Mouse (Mus musculus): ENCODE results near the gene Lmtk3.

Gene Lmtk3

DNA sequence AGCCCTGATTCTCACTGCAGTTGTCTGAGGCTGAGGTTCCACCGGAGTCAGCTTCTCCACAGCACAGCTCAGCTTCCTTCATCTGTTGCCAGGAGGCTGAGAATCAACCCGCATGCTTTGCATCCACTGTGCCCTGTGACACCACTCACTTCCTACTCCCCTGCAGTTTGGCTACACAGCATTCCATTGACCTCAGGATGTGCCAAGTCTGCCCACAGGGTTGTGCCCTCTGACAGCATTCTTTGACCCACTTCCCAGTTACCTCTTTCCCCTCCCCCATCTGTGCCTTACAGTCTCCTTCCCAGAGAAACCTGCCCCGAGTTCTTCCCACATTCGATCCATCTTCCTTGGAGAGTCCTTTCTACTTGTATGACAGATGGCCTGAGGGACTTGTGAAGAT, 1.3 kb upstream of the Lmtk3 start:
- no peak for DNase-seq (ENCODE audit: extremely low read depth, low read depth, low spot score)

DNA sequence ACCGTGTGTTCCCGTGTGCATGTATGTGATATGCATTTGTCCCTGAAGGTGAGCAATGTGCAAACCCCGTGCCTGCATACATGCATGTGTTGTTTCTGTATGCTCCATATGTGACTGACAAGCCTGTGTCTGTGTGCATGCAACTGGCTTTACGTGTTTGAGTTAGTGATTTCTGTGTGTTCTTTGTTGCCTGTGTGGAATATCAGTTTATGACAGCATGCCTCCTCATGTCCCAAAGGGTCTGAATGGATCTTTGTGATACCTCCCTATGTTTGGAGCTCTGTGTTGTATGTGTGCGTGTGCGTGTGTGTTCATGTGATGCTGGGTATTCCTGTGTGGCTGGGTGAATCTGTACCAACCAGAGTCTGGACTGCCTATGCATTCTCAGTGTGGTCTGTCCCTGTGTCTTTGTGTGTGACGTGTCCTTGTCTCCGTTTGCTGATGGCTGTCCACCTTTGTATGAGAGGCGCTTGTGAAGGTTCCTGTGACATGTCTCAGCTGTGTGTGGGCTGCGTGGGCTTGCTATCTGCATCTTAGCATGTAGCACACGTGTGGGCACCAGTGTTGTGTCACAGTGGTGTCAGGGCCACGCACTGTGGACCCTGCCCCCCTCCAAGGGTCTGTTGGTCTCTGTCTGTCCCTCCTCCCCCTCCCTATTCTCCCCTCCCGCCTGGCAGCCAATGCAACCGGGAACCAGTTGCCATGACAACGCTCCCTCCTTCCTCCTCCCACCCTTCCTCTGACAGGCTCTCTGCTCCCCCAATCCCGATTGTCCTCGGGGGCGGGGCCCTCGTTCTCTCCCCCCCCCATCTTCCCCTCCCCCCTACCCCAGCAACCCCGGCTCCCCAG, 1.2 kb downstream of the Lmtk3 start, which contains the start of gene Sult2b1:
Sult2b1 (minus strand) TSS at position 146 of the 849 bp plus-strand sequence.
- DNase-seq (ENCODE audit: extremely low read depth, low read depth, low spot score), result no peak

- DNase-seq (ENCODE audit: extremely low read depth, low read depth, low spot score), result no peak
Observed at GRCm38 (mm10) chr7:45785388-45786135, 2.0 kb downstream of the Lmtk3 start.

GRCm38 (mm10) chr7:45786136-45786578, 2.6 kb downstream of the Lmtk3 start:
- DNase-seq (ENCODE audit: extremely low read depth, low read depth, low spot score), result no peak

DNA sequence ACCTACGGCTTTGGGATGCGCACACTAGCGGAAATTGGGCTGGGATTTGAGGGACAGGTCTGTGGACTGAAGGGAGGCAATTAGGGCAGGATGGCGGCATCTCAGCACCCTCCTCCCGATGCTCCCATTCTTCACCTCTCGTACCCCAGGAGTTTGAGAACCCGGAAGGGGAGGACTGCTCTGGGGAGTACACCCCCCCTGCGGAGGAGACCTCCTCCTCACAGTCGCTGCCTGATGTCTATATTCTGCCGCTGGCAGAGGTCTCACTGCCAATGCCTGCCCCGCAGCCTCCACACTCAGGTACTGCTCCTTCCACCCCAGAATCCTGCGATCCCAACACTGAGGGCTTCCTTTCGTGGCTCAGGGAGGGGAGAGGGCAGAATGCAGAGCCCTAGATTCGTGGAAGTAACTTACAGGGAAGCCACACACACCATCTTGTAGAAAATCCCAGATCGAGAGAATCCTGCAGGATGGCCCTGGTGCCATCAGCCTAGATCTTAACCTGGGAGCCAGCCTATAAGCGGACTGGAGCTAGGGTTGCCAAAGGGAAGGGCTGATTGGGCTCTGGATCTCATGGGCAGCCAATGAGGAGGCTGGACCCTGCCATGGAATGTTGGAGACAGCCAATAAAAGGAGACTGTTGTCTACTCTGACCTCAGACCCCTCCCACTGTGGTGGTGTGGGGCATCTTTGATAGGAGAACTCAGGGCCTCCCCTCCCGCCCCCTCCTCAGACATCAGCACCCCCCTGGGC, 3.3 kb downstream of the Lmtk3 start:
- DNase-seq (ENCODE audit: extremely low read depth, low read depth, low spot score), result no peak

DNA sequence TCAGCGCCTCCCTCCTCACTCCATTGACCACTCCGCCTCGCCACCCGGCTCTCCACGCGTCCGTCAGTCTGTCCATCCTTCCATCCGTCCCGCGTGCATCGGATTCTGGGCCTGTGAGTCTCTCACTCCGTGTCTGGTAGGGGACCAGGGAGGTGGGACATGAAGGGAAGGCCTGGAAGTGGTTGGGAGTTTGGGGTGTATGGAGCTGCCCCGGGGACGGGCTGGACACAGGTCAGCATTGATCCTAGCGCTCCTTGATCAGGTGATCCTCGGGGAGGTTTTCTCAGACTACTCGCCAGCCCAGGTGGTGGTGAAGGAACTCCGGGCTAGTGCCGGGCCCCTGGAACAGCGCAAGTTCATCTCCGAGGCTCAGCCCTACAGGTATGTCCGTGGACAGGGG, 4.1 kb downstream of the Lmtk3 start:
- DNase-seq (ENCODE audit: extremely low read depth, low read depth, low spot score), result no peak

DNA sequence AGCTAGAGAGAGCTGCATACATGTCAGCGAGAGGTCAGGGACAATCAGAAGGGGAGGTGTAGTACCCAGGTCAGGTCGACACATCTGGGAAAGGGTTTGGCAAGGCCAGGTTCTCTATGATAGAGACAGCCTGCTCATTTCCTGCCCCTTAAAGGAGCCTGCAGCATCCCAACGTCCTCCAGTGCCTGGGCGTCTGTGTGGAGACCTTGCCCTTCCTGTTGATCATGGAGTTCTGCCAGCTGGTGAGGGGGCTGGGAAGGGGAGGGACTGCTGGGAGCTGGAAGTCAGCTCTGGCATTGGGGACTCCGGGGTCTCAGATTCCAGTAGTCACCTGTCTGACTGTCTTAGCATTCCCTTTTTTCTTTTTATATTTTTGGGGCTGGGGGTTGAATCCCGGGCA, 7.2 kb downstream of the Lmtk3 start:
- no peak for DNase-seq (ENCODE audit: extremely low read depth, low read depth, low spot score)

GRCm38 (mm10) chr7:45791756-45792490, 8.4 kb downstream of the Lmtk3 start:
- no peak for DNase-seq (ENCODE audit: extremely low read depth, low read depth, low spot score)

- no peak for DNase-seq (ENCODE audit: extremely low read depth, low read depth, low spot score)
Observed at GRCm38 (mm10) chr7:45793240-45793639, 9.7 kb downstream of the Lmtk3 start.

DNA sequence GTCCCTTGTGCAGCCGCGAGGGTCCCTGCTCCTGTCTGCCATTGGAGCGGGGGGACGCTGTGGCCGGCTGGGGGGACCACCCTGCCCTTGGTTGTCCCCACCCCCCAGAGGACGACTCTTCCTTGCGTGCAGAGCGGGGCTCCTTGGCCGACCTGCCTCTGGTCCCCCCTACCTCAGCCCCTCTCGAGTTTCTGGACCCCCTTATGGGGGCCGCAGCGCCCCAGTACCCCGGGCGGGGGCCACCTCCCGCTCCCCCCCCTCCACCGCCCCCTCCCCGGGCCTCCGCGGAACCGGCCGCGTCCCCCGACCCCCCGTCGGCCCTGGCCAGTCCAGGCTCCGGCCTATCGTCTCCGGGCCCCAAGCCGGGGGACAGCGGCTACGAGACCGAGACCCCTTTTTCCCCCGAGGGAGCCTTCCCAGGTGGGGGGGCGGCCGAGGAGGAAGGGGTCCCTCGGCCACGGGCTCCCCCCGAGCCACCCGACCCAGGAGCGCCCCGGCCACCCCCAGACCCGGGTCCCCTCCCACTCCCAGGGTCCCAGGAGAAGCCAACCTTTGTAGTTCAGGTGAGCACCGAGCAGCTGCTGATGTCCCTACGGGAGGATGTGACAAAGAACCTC, 10.5 kb downstream of the Lmtk3 start:
- DNase-seq (ENCODE audit: extremely low read depth, low read depth, low spot score), result no peak

GRCm38 (mm10) chr7:45794971-45795370, 11.4 kb downstream of the Lmtk3 start:
- DNase-seq (ENCODE audit: extremely low read depth, low read depth, low spot score), result no peak

- DNase-seq (ENCODE audit: extremely low read depth, low read depth, low spot score), result no peak
Observed at GRCm38 (mm10) chr7:45796950-45797349, 13.4 kb downstream of the Lmtk3 start.

- DNase-seq (ENCODE audit: extremely low read depth, low read depth, low spot score), result no peak
Observed at GRCm38 (mm10) chr7:45797661-45798510, 14.3 kb downstream of the Lmtk3 start.

- no peak for DNase-seq (ENCODE audit: extremely low read depth, low read depth, low spot score)
Observed at GRCm38 (mm10) chr7:45798511-45798836, 14.9 kb downstream of the Lmtk3 start.

GRCm38 (mm10) chr7:45798931-45799330, 15.4 kb downstream of the Lmtk3 start:
- DNase-seq (ENCODE audit: extremely low read depth, low read depth, low spot score), result no peak

- no peak for DNase-seq (ENCODE audit: extremely low read depth, low read depth, low spot score)
Observed at GRCm38 (mm10) chr7:45800001-45800400, 16.5 kb downstream of the Lmtk3 start.

DNA sequence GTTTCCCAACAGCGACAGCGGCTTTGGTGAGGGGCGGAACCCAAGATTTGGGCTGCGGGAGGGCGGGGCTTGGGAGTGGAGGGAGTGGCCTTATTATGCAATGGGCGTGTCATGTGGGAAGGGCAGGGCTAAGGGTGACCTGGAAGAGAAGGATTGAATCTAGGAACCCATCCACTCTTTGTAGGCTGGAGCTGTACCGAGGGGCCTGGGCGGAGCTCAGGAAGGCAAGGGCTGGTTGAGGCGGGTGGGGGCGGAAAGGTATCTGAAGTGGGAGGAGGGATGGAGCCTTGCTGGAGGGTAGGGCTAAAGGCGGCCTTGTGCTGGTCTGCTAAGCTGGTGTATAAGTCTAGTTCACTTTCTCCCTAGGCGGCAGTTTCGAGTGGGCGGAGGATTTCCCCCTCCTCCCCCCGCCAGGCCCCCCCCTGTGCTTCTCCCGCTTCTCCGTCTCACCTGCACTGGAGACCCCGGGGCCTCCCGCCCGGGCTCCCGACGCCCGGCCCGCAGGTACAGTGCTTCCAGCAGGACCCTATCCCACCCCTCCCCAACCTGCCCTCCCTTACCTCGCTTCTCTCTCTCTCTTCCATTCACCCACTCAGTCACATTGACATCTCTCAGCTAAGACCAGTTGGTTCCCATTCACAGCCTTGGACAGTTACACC, 17.1 kb downstream of the Lmtk3 start:
- DNase-seq (ENCODE audit: extremely low read depth, low read depth, low spot score), result no peak

- no peak for DNase-seq (ENCODE audit: extremely low read depth, low read depth, low spot score)
Observed at GRCm38 (mm10) chr7:45801348-45801747, 17.8 kb downstream of the Lmtk3 start.

- DNase-seq (ENCODE audit: extremely low read depth, low read depth, low spot score), result no peak
Observed at GRCm38 (mm10) chr7:45802551-45802950, 19.0 kb downstream of the Lmtk3 start.
